Mouse (Mus musculus) embryo, embryonic 9.5 days (tissue): ENCODE measurements around the gene Ccdc107.

Experiments
- DNase-seq: peaks from one replicate; pipeline ENCODE4 v3.0.0-alpha.2; 2017; ENCODE audit errors: extremely low spot score

Ccdc107 gene

GRCm38 (mm10) chr4:43492821-43493185 lies at the start of gene Ccdc107:
Gene Ccdc107 (plus strand): TSS chr4:43492900.
- peak; percentile 93 for DNase-seq

GRCm38 (mm10) chr4:43443511-43443910 lies 49.2 kb upstream of the Ccdc107 start:
- peak; percentile 38 for DNase-seq

- DNase-seq: no peak
These were observed 45.4 kb upstream of the Ccdc107 start for GRCm38 (mm10) chr4:43447251-43447650.

GRCm38 (mm10) chr4:43448554-43448953 lies 44.1 kb upstream of the Ccdc107 start:
- no peak for DNase-seq

GRCm38 (mm10) chr4:43452315-43452714 lies 40.4 kb upstream of the Ccdc107 start:
- DNase-seq: no peak

GRCm38 (mm10) chr4:43453413-43453812 lies 39.3 kb upstream of the Ccdc107 start:
- DNase-seq: peak; percentile 28

GRCm38 (mm10) chr4:43454041-43454836 lies 38.5 kb upstream of the Ccdc107 start, which contains the start of gene Cd72:
Gene Cd72 (minus strand): TSS chr4:43454628.
- no peak for DNase-seq

- no peak for DNase-seq
These were observed 36.2 kb upstream of the Ccdc107 start for GRCm38 (mm10) chr4:43456470-43456869.

- no peak for DNase-seq
These were observed 35.6 kb upstream of the Ccdc107 start for GRCm38 (mm10) chr4:43457124-43457523.

- no peak for DNase-seq
These were observed 29.6 kb upstream of the Ccdc107 start for GRCm38 (mm10) chr4:43463102-43463501.

- no peak for DNase-seq
These were observed 26.8 kb upstream of the Ccdc107 start for GRCm38 (mm10) chr4:43465935-43466334.

GRCm38 (mm10) chr4:43466872-43467271 lies 25.8 kb upstream of the Ccdc107 start:
- no peak for DNase-seq

- no peak for DNase-seq
These were observed 22.4 kb upstream of the Ccdc107 start for GRCm38 (mm10) chr4:43470301-43470700.

GRCm38 (mm10) chr4:43473636-43474035 lies 19.1 kb upstream of the Ccdc107 start:
- no peak for DNase-seq

- DNase-seq: no peak
These were observed 16.1 kb upstream of the Ccdc107 start for GRCm38 (mm10) chr4:43476604-43477003.

GRCm38 (mm10) chr4:43477857-43478533 lies 14.7 kb upstream of the Ccdc107 start:
- peak; percentile 81 for DNase-seq

- DNase-seq: no peak
These were observed 14.2 kb upstream of the Ccdc107 start for GRCm38 (mm10) chr4:43478534-43478858.

GRCm38 (mm10) chr4:43478906-43479832 lies 13.5 kb upstream of the Ccdc107 start:
- DNase-seq: peak; percentile 69

GRCm38 (mm10) chr4:43480985-43481384 lies 11.7 kb upstream of the Ccdc107 start:
- no peak for DNase-seq

- no peak for DNase-seq
These were observed 10.7 kb upstream of the Ccdc107 start for GRCm38 (mm10) chr4:43481894-43482456.

GRCm38 (mm10) chr4:43482591-43482990 lies 10.1 kb upstream of the Ccdc107 start:
- DNase-seq: no peak
